Comparison of ENCODE assay signal across 22 mouse cellular contexts in the genomic region with DNA sequence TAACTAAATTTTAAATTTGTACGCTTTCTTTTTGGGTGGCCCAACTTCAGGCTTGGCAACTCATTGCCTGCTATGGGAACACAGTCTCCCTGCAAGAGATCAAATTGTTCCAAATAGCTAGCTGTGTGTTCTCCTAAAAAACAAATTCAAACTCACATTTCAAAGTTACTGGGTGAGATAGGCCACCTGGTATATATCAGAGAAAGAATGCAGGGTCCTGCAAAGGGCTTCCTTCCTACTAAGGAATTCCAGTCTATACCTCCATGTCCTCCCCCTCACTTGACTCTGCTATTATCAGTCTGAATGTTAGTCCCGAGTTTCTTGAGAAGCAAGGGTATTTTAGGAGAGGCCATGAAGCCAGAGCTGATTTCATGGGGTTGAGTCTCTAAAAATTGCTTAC. TPM values are rescaled to one million over a fixed set of nuclear protein-coding genes. Genes with fewer than 3 reads are reported as not detected.
"Had no signal": no experiment of that assay in that cellular context is flagged by ENCODE, and none has a peak within 500 bp of the region (broad histone marks: within the 10 kb centered on the region; RNA-seq: fewer than 3 reads in every experiment).

No protein-coding gene starts in this region.

- H3K27me3 ChIP-seq: intestine, embryonic 15.5 days; limb, embryonic 12.5 days; limb, embryonic 15.5 days; lung, embryonic 15.5 days; midbrain, embryonic 13.5 days had no signal

- ATAC-seq: intestine, embryonic 15.5 days; liver, postnatal 0 days; midbrain, embryonic 13.5 days had no signal

- DNase-seq: kidney, adult 11 months; kidney, adult 8-10 months; kidney, postnatal 10 days; kidney, postnatal 36 days; left cerebral cortex, postnatal 4 days; liver, postnatal 0 days; right cerebral cortex, adult 18-20 months; right cerebral cortex, postnatal 14 days; right cerebral cortex, postnatal 4 days; thymus, adult 2 months; thymus, postnatal 14 days; thymus, postnatal 4 days had no signal

- H3K9ac ChIP-seq: intestine, embryonic 15.5 days; limb, embryonic 12.5 days; limb, embryonic 15.5 days; liver, embryonic 14.5 days; liver, postnatal 0 days; lung, embryonic 15.5 days; midbrain, embryonic 13.5 days had no signal

- H3K27ac ChIP-seq: intestine, embryonic 15.5 days; limb, embryonic 12.5 days; limb, embryonic 15.5 days; liver, embryonic 14.5 days; lung, embryonic 15.5 days; macrophage; midbrain, embryonic 13.5 days; stomach, postnatal 0 days had no signal

- H3K36me3 ChIP-seq: intestine, embryonic 15.5 days; limb, embryonic 12.5 days; limb, embryonic 15.5 days; lung, embryonic 15.5 days; midbrain, embryonic 13.5 days had no signal

- H3K9me3 ChIP-seq: intestine, embryonic 15.5 days; limb, embryonic 12.5 days; limb, embryonic 15.5 days; lung, embryonic 15.5 days; midbrain, embryonic 13.5 days had no signal

- H3K4me3 ChIP-seq: intestine, embryonic 15.5 days; limb, embryonic 12.5 days; limb, embryonic 15.5 days; lung, embryonic 15.5 days; midbrain, embryonic 13.5 days had no signal

- H3K4me1 ChIP-seq: intestine, embryonic 15.5 days; limb, embryonic 15.5 days; lung, embryonic 15.5 days; midbrain, embryonic 13.5 days had no signal

- H3K4me2 ChIP-seq: intestine, embryonic 15.5 days; limb, embryonic 12.5 days; limb, embryonic 15.5 days; liver, embryonic 11.5 days; lung, embryonic 15.5 days; midbrain, embryonic 13.5 days had no signal

RNA-seq across cellular contexts. Expression of gene Pakap, which starts 52.6 kb away (rescaled TPM):
- total RNA-seq: megakaryocyte, adult 5-6 weeks had no signal
- polyA plus RNA-seq: macrophage had no signal
